Mouse (Mus musculus): ENCODE measurements around the gene Grik4.

DNA sequence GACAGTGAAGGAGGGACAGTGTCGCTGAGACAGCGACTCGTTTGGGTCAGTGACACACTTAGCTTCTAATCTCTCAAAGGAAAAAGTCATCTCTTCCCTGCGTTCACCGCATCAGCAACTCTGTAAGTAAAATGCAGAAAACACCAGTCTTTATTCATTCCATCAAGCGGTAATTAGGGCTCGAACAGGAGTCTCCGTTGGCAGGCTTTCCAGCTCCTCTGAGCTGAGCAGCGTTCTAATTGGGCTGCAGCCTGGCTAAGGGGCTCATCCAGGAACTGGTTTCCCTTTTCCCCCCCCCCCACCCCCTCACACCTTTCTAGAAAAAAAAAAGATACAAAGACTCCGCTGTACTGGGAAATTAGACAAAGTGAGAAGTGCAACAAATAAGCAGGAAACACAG, 75.8 kb downstream of the Grik4 start:
- TF ChIP-seq CTCF (IDR thresholded peaks at IDR 0.05; ENCODE audit: insufficient read depth, low read depth, low read length) (no peak), POLR2A (IDR thresholded peaks at IDR 0.05; ENCODE audit: insufficient read depth, low read depth, low read length) (no peak)

Measured in olfactory bulb, adult 2 months (tissue).